Mouse (Mus musculus): ENCODE measurements at regions not wholly inside any gene's neighbourhood (a gene's known extent, or its start where the extent isn't known, plus 50 kb on each side); places are given as distances from the start of the nearest gene placed in this dataset.

DNA sequence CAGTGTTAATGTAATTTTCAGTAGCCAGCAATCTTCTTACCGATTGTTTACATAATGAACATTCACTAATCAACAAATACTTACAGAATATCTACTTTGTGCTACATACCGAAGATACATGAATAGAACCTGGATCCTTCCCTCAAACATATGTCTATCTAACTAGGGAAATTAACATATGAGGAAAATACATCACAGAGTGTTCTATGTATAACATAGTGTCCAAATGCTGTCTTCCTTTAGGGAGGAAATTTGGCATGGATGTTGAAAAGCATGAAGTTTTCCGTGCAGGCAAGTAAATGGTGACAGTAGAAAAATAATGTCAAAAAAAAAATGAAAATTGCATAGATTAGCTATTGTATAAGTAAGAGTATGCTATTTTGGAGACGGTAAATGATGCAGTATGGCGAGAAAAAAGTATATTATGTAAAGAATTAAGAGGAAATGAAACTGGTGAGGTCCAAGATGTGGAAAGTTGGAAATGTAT is 392.8 kb upstream of the Brinp1 start:
- H3K27me3 ChIP-seq (replicated peaks; ENCODE audit: insufficient read depth, low read length): no peaks in the 10 kb centered on the region
- H3K9me3 ChIP-seq (ENCODE audit: low read length): no peaks in the 10 kb centered on the region
- 76% methylated on average over 5 of the region's 5 CpGs for WGBS
- H3K4me3 ChIP-seq (ENCODE audit: low read depth, low read length): no peak overlapping the region
- DNase-seq (ENCODE audit: low spot score) (no peak), ATAC-seq (no peak)
- H3K9ac ChIP-seq (replicated peaks; ENCODE audit: low read depth): no peak overlapping the region
- TF ChIP-seq CTCF (IDR thresholded peaks at IDR 0.05) (no peak), EP300 (IDR thresholded peaks at IDR 0.05) (no peak)
- H3K4me2 ChIP-seq (replicated peaks; ENCODE audit: low read depth, low read length): no peak overlapping the region
- no peaks in the 10 kb centered on the region for H3K4me1 ChIP-seq (ENCODE audit: insufficient read depth, low read depth, low read length)
- H3K36me3 ChIP-seq (ENCODE audit: insufficient read depth, low read length): no peaks in the 10 kb centered on the region
- H3K27ac ChIP-seq (ENCODE audit: low read length): no peak overlapping the region

DNA sequence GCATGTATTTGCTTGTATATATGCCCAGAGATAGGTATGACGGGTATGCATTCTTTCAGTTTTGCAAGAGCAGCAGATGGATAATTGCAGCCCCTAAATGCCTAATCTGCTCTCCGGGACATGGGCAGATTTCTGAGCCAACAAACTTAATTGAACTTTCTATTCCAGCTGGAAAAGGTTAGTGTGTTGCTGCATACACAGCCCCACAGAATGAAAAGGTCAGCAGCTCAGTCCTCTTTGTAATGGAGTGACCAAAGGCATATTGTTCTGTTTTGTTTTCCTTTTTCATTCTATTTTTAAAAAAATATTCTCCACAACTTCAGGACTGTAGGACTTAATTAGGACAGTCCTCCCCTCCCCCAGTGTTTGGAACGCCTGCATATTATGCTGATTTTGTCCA is 373.4 kb upstream of the Brinp1 start:
- no peak overlapping the region for H3K27ac ChIP-seq (ENCODE audit: low read length)
- H3K4me2 ChIP-seq (replicated peaks; ENCODE audit: low read depth, low read length): no peak overlapping the region
- TF ChIP-seq EP300 (IDR thresholded peaks at IDR 0.05) (no peak), CTCF (IDR thresholded peaks at IDR 0.05) (no peak)
- peak; percentile 68 for DNase-seq (ENCODE audit: low spot score)
- H3K9ac ChIP-seq (replicated peaks; ENCODE audit: low read depth): no peak overlapping the region
- no peaks in the 10 kb centered on the region for H3K27me3 ChIP-seq (replicated peaks; ENCODE audit: insufficient read depth, low read length)
- no peaks in the 10 kb centered on the region for H3K36me3 ChIP-seq (ENCODE audit: insufficient read depth, low read length)
- H3K4me1 ChIP-seq (ENCODE audit: insufficient read depth, low read depth, low read length): no peaks in the 10 kb centered on the region
- peak; percentile 77 for ATAC-seq
- WGBS: 60% methylated on average over 3 of the region's 3 CpGs
- H3K9me3 ChIP-seq (ENCODE audit: low read length): no peaks in the 10 kb centered on the region
- no peak overlapping the region for H3K4me3 ChIP-seq (ENCODE audit: low read depth, low read length)

All from lung, postnatal 0 days (tissue).